Mouse (Mus musculus) kidney, adult 2 months (tissue): ENCODE measurements around the gene Megf11. TPM values are rescaled to one million over a fixed set of nuclear protein-coding genes. Genes with fewer than 3 reads are reported as not detected.
"Not testable (repeated sequence)": the region's sequence is repeated elsewhere in the genome, so short reads cannot be mapped to it uniquely, and the experiment has no call there.

Experiments
- DNase-seq: peaks from one replicate; pipeline ENCODE4 v3.0.0; 2021
- H3K27ac ChIP-seq: fragments of 200-500 bp; 2 replicates; pipeline ENCODE4 v1.5.1; 2012; ENCODE audit warnings: low read depth, low read length, control low read depth, inconsistent platforms; ENCODE audit not compliant: insufficient read depth
- H3K27me3 ChIP-seq: fragments of 200-500 bp; replicated peaks from 2 replicates; pipeline ENCODE4 v1.6.1; 2012; ENCODE audit warnings: mild to moderate bottlenecking, moderate library complexity, low read length, inconsistent platforms; ENCODE audit not compliant: control insufficient read depth, insufficient read depth
- H3K36me3 ChIP-seq: fragments of 200-500 bp; 2 replicates; pipeline ENCODE4 v1.6.1; 2012; ENCODE audit warnings: mild to moderate bottlenecking, moderate library complexity, low read length, inconsistent platforms; ENCODE audit not compliant: control insufficient read depth, insufficient read depth
- H3K4me1 ChIP-seq: fragments of 200-500 bp; 2 replicates; pipeline ENCODE4 v1.6.1; 2011; ENCODE audit warnings: low read length; ENCODE audit not compliant: control insufficient read depth, insufficient read depth
- H3K4me3 ChIP-seq: fragments of 200-500 bp; 2 replicates; pipeline ENCODE4 v1.5.1; 2011; ENCODE audit warnings: mild to moderate bottlenecking, low read depth, low read length, control low read depth; ENCODE audit not compliant: insufficient read depth
- CTCF ChIP-seq: fragments of 200-500 bp; conservative IDR thresholded peaks from 2 replicates; pipeline ENCODE4 v1.5.1; 2011; ENCODE audit warnings: low read depth, mild to moderate bottlenecking, control low read depth, low read length, moderate library complexity, mixed read lengths; ENCODE audit not compliant: insufficient read depth, insufficient read length
- POLR2A ChIP-seq: fragments of 200-500 bp; IDR thresholded peaks from one replicate; pipeline ENCODE4 v1.6.1; 2011; ENCODE audit warnings: low read depth, low read length, control low read depth
- WGBS: fragments of 180-500 bp; shearing (Covaris S2); methylation state at CpG from one replicate; pipeline ENCODE4 v1.1.7; 2018; 5-methylcytosine and 5-hydroxymethylcytosine counted together
- polyA plus RNA-seq: library from polyadenylated mRNA; depleted of rRNA; stranded (reverse); fragments of >200 nt; gene quantifications from 2 replicates; pipeline ENCODE4 v1.2.3, GENCODE M21; 2012

Gene Megf11
- polyA plus RNA-seq, 1 experiment = 0.16 TPM

GRCm38 (mm10) chr9:64703420-64703965 is 318.1 kb downstream of the Megf11 start:
- no peak overlapping the region for H3K4me3 ChIP-seq
- TF ChIP-seq CTCF (no peak), POLR2A (no peak)
- no peaks in the 10 kb centered on the region for H3K27me3 ChIP-seq
- H3K36me3 ChIP-seq = peaks cover 4% of the 10 kb centered on the region; the same call in 1 of the 2 replicates
- peaks cover 48% of the 10 kb centered on the region for H3K4me1 ChIP-seq
- peak overlapping the region; percentile 48 for H3K27ac ChIP-seq
- no peak for DNase-seq

- no peaks in the 10 kb centered on the region for H3K27me3 ChIP-seq
- 58% methylated on average over 5 of the region's 5 CpGs for WGBS
- peaks cover 7% of the 10 kb centered on the region for H3K36me3 ChIP-seq
- H3K27ac ChIP-seq = peak overlapping the region; percentile 48
- peak; percentile 28 for DNase-seq
- no peak overlapping the region for H3K4me3 ChIP-seq
- H3K4me1 ChIP-seq = peaks cover 48% of the 10 kb centered on the region
- no peak for TF ChIP-seq POLR2A
- TF ChIP-seq CTCF = no peak
Measured at GRCm38 (mm10) chr9:64704073-64704840, 318.8 kb downstream of the Megf11 start.

DNA sequence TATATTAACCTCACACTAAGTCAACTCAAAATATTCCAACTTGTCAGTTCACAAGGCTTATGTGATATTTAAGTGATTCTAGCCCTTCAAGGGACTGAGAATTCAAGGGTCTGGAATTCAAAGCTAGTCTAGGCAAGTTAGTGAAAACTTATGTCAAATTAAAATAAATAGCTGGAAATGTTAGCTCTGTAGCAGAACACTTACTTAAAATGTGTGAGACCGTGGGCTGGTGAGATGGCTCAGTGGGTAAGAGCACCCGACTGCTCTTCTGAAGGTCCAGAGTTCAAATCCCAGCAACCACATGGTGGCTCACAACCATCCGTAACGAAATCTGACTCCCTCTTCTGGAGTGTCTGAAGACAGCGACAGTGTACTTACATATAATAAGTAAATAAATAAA is 324.9 kb downstream of the Megf11 start:
- H3K27ac ChIP-seq, H3K4me1 ChIP-seq, H3K36me3 ChIP-seq, H3K4me3 ChIP-seq, H3K27me3 ChIP-seq, DNase-seq: not testable (repeated sequence)
- WGBS = 67% methylated on average over 5 of the region's 5 CpGs

DNA sequence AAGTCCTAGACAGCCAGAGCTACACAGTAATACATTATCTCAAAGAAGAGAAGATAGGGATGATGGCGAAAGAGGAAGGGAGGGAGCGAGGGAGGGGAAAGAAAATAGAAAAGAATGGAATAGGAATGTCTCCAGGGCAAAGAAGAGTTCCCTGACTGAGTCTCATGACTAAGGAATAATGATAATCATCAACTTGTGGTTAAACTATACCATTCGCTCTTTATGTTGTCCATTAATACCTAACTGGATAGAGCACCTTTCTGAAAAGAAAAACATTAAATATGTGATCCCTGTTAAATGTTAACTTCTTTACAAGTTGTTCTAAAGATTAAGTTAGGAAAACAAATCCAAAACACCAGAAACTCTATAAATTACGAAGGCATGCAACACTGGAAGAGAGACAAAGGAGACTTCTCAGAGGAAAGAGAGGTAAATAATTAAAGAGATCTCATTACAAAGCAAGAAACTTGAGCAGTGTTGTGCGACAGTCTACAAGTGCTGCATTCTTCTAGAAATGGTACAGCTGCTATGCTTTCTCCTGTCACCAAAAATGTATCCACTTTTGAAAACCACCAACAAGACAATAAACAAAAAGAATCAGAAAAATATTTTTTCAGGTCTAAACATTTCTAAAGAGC is 334.2 kb downstream of the Megf11 start:
- Histone ChIP-seq H3K27ac (no peak overlapping the region), H3K27me3 (no peaks in the 10 kb centered on the region), H3K4me3 (no peak overlapping the region), H3K4me1 (peaks cover 7% of the 10 kb centered on the region; the same call in 1 of the 2 replicates), H3K36me3 (peaks cover 4% of the 10 kb centered on the region)
- TF ChIP-seq POLR2A = no peak
- no peak for TF ChIP-seq CTCF
- DNase-seq = no peak
- 38% methylated on average over 5 of the region's 5 CpGs for WGBS

GRCm38 (mm10) chr9:64726454-64726853 is 341.0 kb downstream of the Megf11 start:
- Histone ChIP-seq H3K36me3 (peaks cover 7% of the 10 kb centered on the region), H3K27me3 (no peaks in the 10 kb centered on the region), H3K4me3 (no peak overlapping the region), H3K4me1 (peaks cover 8% of the 10 kb centered on the region; the same call in 1 of the 2 replicates), H3K27ac (no peak overlapping the region)
- no peak for DNase-seq
- no peak for TF ChIP-seq CTCF
- no peak for TF ChIP-seq POLR2A
- WGBS = 89% methylated on average over 5 of the region's 5 CpGs

DNA sequence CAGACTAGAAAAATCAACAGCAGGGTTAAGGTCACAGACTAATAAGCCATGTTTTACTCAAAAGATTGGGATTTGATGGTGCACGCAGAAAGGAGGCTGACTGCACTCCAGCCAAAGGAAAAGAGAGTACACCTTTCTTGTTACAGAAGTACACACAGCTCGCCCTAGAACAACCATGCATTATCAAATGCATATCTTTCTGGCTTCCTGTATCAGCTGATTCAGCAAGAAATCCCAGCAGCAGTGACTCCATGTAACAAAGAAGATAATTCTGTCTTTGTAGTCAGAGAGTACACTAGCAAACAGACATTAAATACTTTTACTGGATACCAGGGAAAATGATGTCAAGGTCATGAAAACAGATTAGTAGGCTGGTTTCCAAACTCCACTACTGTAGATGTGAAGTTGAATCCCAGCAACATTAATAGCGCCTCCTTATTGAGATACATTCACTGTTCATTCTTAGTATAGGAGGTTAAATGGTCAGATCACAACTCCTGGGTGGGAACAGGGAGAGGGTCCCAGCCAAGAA is 345.7 kb downstream of the Megf11 start:
- no peak for DNase-seq
- WGBS = 66% methylated on average over 3 of the region's 3 CpGs
- Histone ChIP-seq H3K27me3 (no peaks in the 10 kb centered on the region), H3K4me3 (no peak overlapping the region), H3K36me3 (peaks cover 3% of the 10 kb centered on the region; the same call in 1 of the 2 replicates), H3K27ac (peak overlapping the region; percentile 16; the same call in 1 of the 2 replicates), H3K4me1 (peaks cover 15% of the 10 kb centered on the region)
- TF ChIP-seq POLR2A = no peak
- TF ChIP-seq CTCF = no peak

DNA sequence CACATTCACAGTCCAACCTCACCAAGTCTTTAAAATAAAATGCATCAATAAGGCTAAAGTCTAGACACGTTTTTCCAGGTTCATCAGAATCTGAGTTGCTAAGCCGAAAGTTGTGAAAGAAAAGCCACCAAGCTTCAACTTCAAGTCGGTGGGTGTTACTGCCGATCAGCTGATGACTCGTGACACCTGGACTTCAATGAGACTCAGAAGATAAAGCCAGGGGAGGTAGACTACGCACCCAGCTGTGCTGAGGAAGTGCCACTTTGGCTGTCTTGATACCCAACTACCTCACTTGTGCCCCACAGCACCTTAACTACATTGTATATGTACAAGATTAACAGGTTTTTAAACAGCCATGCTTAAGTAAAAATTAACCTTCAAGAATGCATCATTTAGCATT is 348.7 kb downstream of the Megf11 start:
- Histone ChIP-seq H3K27me3 (no peaks in the 10 kb centered on the region), H3K27ac (no peak overlapping the region), H3K36me3 (no peaks in the 10 kb centered on the region), H3K4me1 (peaks cover 14% of the 10 kb centered on the region), H3K4me3 (no peak overlapping the region)
- WGBS = 29% methylated on average over 6 of the region's 6 CpGs
- TF ChIP-seq CTCF (no peak), POLR2A (no peak)
- DNase-seq = peak; percentile 7

GRCm38 (mm10) chr9:64734992-64735391 is 349.6 kb downstream of the Megf11 start:
- 80% methylated on average over 7 of the region's 7 CpGs for WGBS
- peaks cover 11% of the 10 kb centered on the region for H3K4me1 ChIP-seq
- not testable (repeated sequence) for H3K27ac ChIP-seq

More at GRCm38 (mm10) chr9:64734992-64735391, 349.6 kb downstream of the Megf11 start:
- H3K36me3 ChIP-seq, H3K4me3 ChIP-seq, DNase-seq, H3K27me3 ChIP-seq: not testable (repeated sequence)
